Mouse (Mus musculus): Measurements from ENCODE around the gene Twsg1. TPM values are rescaled to one million over a fixed set of nuclear protein-coding genes. Genes with fewer than 3 reads are reported as not detected.

Twsg1 gene
- total RNA-seq, 2 experiments from 2014 or later: 21.1 to 27.3 TPM

DNA sequence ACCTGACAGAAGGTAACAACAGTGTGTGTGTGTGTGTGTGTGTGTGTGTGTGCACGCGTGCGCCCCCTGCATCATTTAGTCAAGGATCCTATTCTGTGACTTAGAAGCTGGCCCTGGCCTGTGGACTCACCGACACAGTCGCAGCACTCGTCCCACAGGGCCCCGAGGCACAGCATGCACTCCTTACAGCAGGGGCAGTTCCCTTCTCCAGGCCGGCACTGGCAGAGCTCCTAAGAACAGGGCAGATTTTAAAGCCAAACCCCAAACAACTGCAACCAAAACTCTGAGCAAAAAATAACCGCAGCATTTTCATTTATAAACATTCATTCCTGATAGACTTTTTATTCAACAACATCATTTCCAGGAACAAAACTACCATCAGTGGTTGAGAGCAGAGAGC is 13.4 kb downstream of the Twsg1 start:
- no peak for DNase-seq (ENCODE audit: low spot score in 2 of 2)

DNA sequence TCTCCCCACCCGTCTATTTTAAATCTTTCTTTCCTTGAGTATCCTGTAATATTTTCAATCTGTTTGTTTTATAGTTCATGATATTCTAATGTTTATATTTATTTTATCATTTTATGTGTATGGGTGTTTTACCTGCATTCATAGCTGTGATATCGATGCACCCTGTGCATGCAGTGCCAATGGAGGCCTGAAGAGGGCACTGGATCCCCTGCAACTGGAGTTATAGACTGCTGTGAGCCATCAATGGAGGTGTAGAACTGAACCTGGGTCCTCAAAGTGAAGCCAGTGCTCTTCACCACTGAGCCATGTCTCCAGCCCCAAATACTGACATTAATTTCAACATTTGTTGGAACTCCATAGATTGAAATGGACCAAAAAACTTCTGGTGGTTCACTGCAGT is 17.3 kb downstream of the Twsg1 start:
- no peak for DNase-seq (ENCODE audit: low spot score in 2 of 2)

DNA sequence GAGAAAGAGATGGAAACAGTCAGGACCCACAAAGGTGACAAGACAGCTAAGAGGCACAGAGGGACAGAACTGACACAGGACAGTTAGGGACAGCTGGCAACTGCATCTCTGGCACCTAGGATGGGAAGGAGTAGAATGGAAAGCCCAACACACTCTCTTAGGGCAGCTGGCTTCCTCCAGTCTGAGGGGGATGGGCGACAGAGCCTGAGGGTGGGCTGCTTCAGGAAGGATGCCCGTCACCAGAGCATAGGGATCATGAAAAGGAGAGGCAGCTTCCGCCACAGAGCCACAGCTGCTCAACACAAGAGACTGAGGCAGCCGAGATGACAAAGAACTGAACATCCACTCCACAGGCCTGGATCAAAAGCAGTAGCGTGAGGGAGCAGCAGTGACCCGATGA is 19.5 kb downstream of the Twsg1 start:
- DNase-seq (ENCODE audit: low spot score in 2 of 2): no peak

DNA sequence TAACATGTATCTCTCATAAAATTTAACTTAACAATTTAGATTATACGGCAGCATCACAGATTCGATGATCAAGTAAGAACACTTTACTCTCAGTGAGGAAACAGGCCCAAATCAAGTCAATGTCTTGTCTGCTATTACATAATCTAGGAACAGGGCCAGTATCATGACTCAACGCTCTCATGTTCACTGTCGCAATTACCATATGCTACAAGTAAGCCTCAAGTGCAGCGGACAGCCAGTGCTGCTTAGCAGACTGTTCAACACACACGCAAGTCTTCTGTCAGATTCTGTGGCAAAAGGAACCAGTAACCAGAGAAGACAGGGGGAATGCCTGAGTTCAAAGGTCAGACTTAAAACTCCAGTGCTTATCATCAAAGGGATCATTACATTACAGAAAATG is 20.1 kb downstream of the Twsg1 start:
- DNase-seq (ENCODE audit: low spot score in 2 of 2): peak; percentile 66 to 69

DNA sequence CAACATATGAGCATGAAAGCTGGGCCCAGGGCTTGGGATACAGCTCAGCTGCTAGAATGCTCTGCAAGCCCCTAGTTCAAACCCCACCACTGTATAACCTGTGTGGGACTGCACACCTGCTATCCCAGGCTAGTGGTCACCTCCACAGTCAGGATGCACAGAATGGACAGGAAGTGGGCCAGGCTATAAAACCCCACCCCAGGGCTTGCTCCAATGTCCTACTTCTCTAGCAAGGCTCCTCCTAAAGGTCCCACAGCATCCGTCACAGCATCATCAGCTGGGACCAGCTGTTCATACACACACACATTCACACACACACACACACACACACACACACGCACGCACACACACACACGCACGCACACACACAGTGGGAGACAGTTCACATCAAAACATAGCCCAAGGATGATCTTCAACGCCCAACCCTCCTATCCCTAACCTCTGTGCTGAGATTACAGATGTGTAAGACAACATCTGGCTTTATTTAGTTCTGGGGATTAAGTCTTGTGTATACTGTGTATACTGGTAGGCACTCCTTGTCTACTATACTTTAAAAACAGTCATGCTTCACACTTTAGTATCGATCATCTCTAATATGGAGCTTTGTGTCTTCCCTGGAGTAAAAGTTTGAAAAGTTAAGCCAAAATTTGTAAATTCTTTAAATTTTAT is 20.7 kb downstream of the Twsg1 start:
- no peak for DNase-seq (ENCODE audit: low spot score in 2 of 2)

DNA sequence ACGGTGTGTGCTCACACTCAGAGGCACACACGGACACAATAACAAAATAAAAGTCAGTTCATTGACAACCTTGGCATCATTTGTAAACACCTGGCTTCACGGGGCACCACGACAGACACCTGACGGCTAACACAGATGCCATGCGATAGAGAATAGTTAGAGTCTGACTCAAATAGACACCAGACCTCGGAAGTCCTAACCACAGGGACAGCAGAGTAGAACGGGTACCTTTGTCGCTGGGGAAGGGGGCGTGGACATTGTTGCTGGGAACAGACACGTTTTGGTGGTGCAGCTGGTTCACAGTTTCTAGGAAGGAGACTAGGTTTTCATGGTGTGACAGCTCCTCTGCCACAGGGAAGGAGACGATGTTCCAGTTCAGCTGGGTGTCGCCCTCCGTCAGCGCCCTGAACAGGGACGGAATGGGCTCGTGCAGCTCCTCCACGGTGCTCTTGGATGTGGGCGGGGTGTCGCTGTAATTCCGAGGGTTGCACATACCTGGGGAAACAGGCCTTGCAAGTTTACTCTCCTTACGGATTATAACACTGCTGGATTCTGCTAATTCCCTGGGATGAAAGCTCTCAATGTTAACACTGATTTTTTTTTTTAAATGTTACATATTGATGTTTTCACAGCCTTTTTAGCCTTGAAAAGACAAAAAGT is 21.6 kb downstream of the Twsg1 start:
- no peak for DNase-seq (ENCODE audit: low spot score in 2 of 2)

DNA sequence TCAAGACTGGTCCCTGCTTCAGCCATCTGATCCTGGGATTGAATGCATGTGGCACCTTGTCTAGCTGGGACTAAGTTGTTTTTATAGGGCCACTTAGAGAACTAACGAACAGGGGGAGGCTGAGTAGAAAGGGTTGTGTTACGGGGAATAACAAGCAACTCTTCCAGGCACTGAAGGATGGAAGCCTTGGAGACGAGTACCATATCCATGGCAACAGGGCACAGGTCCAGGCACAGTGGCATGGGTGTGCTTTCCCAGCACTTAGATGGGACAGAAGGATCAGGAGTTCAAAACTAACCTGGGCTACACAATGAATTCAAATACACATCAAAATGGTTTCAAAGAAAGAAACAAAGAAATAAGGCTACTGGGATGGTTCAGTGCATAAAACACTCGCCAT is 23.9 kb downstream of the Twsg1 start:
- peak; percentile 32 to 53 for DNase-seq (ENCODE audit: low spot score in 2 of 2)

DNA sequence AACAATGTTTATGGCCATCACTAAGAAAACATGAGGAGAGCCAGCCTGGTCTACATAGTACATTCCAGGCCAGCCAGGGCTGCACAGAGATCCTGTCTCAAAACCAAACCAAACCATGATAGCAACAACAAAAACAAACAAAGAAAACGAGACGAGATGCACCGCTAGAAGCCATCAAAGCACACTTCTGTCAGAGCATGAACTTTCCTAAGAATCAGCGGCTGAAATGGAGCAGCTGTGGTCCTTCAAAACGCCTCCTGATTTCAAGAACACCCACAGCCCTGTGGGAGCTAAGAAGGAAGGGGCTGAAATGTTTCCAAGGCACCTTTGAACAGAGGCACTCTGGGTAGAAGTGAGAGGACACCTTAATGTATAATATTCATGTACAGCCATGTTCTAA is 26.8 kb downstream of the Twsg1 start:
- no peak for DNase-seq (ENCODE audit: low spot score in 2 of 2)

DNA sequence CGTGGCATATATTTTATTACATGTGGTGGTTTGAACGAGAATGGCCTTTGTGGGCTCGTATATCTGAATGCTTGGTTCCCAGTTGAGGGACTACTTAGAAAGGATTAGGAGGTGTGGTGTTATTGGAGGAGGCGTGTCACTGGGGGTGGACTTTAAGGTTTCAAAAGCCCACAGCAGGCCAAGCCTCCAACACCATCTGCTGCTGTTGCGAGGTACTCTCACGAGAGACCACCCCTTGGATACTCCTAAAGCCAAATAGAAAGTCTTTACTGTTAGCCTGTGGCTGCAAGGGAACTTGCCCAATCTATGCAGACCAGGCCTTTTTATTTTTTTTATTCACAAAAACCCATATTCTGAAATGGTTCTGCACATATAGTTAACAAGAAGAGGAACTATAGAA is 29.1 kb downstream of the Twsg1 start:
- DNase-seq (ENCODE audit: low spot score in 2 of 2): no peak

DNA sequence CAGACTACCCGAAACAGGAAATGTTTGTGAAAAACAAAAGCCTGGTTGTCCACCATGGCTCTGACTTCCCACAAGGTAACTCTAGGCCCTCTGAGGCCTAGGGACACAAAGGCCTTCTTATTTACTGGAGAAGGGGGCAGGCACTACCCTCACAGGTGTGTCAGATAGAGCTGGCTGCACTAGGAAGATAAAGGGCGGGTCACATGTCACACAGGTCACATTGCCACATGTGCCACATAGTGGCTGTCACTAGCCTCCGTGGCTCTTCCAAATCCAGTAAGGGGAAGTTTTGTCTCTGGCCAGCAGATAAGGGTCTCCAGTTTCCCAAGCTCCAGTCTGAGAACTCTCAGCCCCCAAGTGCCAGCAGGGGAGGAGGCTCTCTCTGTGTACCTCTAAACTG is 31.8 kb downstream of the Twsg1 start:
- no peak for DNase-seq (ENCODE audit: low spot score in 2 of 2)

DNA sequence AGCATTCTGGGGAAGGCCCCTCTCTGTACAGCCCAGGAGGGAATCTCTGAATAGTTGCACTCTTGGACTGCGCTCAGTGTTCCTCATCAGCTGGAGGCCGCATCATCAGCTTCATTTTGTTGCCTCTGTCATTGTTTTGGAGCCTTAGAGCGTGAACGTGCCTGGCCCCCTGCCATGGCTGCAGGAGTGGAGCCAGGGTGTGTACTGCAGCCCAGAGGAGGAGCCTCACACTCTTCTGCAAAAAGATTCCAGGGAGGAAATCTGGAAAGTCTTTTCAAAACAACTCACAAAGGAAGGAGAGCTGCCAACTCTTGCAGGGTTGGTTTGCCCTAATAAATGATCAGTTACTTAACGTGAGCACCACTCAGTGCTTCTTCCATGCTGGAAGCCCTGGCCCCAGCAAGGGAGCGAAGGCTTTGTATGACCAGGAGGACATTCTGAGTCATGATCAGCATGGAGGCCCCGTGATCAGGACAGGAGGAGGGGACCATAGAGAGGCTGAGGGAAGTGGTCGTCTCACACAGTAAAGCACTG is 34.8 kb downstream of the Twsg1 start:
- peak; percentile 66 to 69 for DNase-seq (ENCODE audit: low spot score in 2 of 2)

DNA sequence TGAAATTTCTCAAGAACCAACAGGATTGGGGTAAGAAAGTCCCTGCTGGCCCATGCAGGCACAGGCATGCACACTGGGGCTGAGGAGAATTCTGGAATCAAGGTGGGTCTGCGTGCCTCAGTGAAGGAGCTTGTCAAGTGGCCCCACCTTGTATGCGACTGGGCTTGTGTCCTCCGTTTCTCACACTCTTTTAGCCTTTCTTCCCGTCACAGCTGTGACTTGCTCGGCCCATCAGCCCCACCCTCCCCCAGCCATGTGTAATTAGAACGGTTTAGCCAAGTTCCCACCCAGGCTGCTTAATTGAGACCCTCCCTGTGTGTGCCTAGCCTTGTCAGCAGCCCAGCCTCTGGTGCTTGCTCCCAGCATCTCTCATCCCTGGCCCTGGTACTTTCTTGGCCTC is 36.9 kb downstream of the Twsg1 start:
- no peak for DNase-seq (ENCODE audit: low spot score in 2 of 2)

DNA sequence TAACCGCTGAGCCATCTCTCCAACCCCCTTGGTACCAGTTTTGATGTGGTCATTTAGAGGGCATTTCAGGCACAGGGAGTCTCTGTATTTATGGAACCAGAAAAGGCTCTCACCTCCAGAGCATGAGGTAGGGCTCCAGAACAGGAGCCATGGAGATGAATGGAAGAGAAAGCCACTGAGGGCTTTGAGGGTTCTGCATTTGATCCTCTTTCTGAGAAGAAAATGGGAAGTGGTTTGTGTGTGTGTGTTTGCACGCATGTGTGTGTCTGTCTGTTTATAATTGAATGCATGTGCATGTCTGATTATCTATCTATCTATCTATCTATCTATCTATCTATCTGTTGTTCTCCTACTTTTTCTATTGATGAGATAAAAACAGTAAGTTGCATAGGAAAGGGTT is 38.8 kb downstream of the Twsg1 start:
- no peak for DNase-seq (ENCODE audit: low spot score in 2 of 2)

DNA sequence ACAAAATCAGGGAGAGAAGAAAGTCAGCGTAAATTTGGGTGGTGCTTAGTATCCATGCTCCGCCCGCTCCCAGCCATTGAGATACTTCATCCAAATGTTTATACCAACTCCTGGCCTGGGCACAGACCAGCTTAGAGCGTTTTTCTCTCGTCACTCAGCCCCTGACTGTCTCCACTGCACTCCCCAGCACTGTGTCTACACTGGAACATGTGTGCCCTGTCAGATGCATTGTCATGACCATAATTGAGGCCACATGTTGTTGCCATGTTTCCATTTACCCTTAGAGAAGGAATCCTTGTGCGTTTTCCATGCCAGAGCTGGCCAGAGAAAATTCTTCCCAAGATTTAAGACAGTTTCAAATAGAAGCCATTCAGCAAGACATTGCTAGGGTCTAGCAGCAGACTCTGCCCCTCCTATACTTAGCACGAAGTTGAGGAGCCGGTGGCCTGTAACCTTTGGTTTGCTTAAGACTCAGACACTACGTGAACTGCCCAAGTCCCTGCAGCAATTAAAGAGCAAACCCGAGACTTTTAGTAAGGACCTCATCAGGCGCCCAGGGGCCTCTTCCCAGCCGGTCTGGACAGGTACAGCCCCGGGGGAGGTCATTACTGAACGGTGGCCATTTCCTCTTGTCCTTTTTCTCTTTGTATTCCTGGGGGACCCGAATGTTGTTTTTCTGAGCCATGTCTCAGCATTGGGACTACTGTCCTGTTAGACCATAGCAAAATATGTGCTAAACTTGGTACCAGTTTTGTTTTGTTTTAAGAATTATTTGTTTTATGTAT is 39.5 kb downstream of the Twsg1 start:
- no peak for DNase-seq (ENCODE audit: low spot score in 2 of 2)

DNA sequence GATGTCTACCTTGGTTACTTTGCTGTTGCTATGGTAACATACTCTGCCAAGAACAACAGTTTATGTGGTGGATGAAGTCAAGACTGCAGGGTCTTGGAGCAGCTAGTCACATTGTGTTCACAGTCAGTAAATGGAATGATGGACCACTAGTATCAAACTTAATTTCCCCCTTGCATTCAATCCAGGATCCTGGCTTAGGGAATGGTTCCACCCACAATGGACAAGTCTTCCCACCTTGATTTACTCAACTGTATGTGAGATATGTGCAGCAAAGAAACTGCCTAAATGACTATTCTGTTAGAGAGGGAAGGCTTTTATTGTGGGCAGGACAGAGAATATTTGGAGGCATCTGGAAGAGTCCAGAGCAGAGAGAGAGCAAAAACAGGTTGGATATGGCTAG is 42.8 kb downstream of the Twsg1 start:
- DNase-seq (ENCODE audit: low spot score in 2 of 2): no peak

DNA sequence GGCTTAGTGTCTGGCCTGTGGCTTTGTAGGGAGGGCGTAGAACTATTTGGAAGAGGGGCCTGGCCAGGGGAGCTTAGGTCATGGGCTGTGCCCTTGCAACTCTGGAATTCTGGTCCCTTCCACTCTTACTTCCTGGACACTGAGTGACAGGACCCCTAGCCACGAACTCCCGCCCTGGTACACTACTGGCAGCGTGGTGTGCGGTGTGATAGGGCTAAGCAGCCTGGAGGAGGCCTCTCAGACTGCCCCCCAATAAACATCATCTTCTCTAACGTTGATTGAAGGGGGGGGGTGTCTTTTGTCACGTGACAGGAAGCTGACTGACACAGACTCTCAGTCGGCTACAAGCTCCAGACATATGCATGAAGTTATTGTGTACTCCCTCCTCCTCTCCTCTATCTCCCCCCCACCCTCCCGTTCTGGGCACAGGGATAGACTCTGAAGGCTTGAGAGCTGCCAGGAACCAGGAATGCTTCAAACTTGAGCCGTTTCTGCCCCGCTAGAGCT is 44.1 kb downstream of the Twsg1 start:
- DNase-seq (ENCODE audit: low spot score in 2 of 2): no peak

DNA sequence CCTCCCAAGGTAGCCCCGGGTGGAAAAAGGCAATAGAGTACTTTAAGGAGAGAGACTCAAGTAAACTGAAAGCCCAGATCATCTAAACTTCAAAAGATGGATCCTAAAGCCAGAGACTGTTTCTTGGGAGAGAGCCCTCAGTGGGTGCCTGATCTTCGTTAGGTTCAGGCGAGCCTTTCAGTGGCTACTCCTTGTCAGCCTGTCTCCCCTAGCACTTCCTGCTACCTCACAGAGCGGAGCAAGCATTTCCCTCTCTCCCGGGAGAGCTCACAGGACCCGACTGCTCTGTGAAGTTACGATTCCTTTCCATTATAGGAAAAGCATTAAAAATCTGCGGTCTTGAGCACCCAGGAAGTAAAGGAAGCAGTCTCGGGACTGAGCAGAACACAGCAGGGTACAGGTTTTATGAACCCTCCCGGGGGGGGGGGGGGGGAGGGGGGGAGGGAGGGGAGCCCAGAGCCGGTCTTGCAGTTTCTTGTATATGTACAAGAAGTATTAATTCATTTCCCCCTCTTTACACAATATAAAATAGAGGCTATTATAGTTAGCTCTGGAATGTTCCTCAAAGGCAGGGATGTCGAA is 44.6 kb downstream of the Twsg1 start:
- no peak for DNase-seq (ENCODE audit: low spot score in 2 of 2)

DNA sequence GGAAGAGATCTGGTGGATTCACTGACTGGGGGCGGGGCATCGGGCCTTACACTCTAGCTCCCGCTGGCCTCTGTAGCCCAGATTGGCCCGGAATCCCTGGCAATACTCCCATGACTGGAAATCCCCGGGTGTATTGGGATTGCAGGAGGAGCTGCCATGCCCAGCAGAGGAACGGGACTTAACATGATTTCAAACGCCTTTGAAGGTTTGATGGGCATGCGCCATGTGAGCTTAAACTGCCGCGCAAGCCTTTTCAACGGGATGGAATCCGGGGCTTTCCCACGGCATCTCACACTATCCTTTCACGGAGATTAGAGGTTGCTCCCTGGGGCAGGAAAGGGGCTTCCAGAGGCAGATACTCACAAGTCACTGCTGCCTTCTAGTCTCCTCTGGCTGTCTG is 45.8 kb downstream of the Twsg1 start:
- DNase-seq (ENCODE audit: low spot score in 2 of 2): no peak

DNA sequence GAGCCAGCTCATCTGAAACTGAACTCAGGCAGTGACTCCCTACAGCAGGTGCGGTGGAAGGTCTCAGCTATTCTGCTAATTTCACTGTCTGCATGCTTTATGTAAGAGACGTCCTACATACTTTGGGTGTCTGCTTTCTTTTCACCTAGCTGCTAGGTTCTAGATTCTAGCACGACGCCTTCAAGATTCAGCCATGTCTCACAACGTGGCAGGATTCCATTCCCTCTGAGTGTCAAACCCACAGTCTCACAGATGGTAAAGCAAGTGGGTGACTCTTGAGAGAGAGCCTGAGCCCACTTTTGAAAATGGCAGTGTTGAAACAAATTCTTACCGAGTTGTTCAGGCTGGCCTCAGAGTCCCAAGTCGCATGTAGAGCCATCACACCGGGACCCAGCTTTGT is 47.2 kb downstream of the Twsg1 start:
- peak; percentile 34 to 37 for DNase-seq (ENCODE audit: low spot score in 2 of 2)

DNA sequence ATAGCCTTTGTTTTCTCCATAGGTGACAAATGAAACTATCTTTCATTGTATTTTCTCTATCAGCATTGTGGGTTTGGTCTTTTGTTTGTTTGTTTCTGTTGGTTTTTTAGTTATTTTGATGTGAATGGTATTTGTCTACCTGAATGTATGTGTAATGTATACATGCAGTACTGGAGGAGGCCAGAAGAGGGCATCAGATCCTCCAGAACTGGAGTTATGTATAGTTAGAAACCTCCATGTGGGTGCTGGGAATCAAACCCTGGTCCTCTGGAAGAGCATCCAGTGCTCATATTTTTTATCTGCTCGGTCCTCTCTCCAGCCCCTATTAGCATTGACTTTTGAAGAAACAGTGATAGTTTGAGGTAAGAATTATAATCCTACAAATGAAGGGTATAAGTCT is 48.0 kb downstream of the Twsg1 start:
- no peak for DNase-seq (ENCODE audit: low spot score in 2 of 2)

DNA sequence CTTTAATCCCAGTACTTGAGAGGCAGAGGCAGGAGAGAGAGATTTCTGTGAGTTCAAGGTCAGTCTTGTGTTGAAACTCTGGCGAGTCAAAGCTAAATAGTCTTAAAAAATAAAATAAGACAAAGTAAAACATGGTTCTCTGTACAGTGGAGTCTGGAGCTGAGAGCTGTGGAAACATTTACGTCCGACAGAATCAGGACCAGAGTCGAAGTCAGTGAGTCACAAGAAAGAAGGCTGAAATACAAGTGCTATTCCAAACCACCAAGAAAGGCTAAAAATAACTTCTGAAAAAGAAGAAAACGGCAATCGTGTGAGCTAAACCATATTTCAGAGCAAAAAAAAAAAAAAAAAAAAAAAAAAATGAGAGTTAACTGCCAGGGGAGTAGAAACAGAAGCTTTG is 48.7 kb downstream of the Twsg1 start:
- DNase-seq (ENCODE audit: low spot score in 2 of 2): no peak

DNA sequence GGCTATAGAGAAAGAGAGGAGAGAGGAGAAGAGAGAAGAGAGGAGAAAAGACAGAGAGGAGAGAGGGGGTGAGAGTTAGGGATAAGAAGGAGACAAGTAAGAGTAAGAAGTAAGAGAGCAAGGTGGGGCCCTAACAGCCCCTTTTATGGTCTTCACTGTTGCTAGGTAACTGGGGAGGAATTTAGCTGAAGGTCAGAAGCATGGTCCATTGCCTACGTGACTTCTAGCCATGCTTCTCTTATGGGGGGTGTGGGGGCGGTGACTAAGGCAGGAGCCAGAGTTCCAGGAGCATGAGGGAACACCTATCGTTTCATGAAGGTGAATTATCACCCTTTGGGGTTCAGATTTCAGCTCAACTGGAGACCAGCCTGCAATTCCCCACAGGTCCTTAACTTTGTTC is 55.0 kb downstream of the Twsg1 start:
- DNase-seq (ENCODE audit: low spot score in 2 of 2): no peak

Measured in left cerebral cortex, adult 18-20 months (tissue).